Comparison of ENCODE assay signal across 32 mouse cellular contexts in the genomic region with DNA sequence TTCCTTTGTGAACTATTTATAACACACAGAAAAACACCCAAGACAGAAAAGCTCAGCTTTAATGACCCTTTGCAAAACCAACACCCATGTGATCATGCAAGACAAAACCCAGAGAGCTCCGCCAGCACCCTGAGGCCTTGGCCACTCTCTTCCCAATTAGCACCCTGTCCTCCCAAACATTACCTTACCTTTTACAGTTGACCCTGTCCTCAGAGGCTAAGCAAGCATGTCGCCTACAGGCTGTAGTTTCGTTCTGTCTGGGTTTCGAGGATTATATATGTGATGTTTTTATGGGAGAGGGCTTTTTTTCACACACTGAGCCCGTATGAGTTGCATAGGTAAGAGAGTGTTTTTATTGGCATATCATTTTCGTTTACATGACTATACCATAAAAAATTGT.
"Had no signal": no experiment of that assay in that cellular context is flagged by ENCODE, and none has a peak within 500 bp of the region (broad histone marks: within the 10 kb centered on the region; RNA-seq: fewer than 3 reads in every experiment).

No protein-coding gene starts in this region.

- H3K9me3 ChIP-seq: limb, embryonic 15.5 days; liver, embryonic 15.5 days; lung, embryonic 15.5 days; midbrain, embryonic 15.5 days had no signal

- H3K4me3 ChIP-seq: left cerebral cortex, adult 2 months; limb, embryonic 10.5 days; limb, embryonic 12.5 days; limb, embryonic 13.5 days; limb, embryonic 15.5 days; liver, embryonic 12.5 days; liver, embryonic 13.5 days; liver, embryonic 15.5 days; lung, embryonic 15.5 days; midbrain, embryonic 10.5 days; midbrain, embryonic 12.5 days; midbrain, embryonic 13.5 days; midbrain, embryonic 15.5 days; myocyte; neural tube, embryonic 12.5 days; neural tube, embryonic 13.5 days had no signal

- H3K36me3 ChIP-seq: midbrain, embryonic 15.5 days; neural tube, embryonic 12.5 days had no signal

- H3K4me2 ChIP-seq: limb, embryonic 12.5 days; limb, embryonic 13.5 days; limb, embryonic 15.5 days; liver, embryonic 11.5 days; liver, embryonic 12.5 days; liver, embryonic 13.5 days; liver, embryonic 15.5 days; lung, embryonic 14.5 days; lung, embryonic 15.5 days; midbrain, embryonic 11.5 days; midbrain, embryonic 12.5 days; midbrain, embryonic 13.5 days; midbrain, embryonic 15.5 days; neural tube, embryonic 12.5 days; neural tube, embryonic 13.5 days had no signal

- H3K27ac ChIP-seq: left cerebral cortex, adult 2 months; limb, embryonic 10.5 days; limb, embryonic 12.5 days; limb, embryonic 13.5 days; limb, embryonic 15.5 days; liver, embryonic 12.5 days; liver, embryonic 13.5 days; liver, embryonic 14.5 days; liver, embryonic 15.5 days; lung, embryonic 15.5 days; macrophage; midbrain, embryonic 10.5 days; midbrain, embryonic 12.5 days; midbrain, embryonic 13.5 days; midbrain, embryonic 15.5 days; neural tube, embryonic 12.5 days; neural tube, embryonic 13.5 days had no signal

- H3K9ac ChIP-seq: limb, embryonic 12.5 days; limb, embryonic 13.5 days; limb, embryonic 15.5 days; liver, embryonic 12.5 days; liver, embryonic 13.5 days; liver, embryonic 14.5 days; liver, embryonic 15.5 days; lung, embryonic 14.5 days; lung, embryonic 15.5 days; midbrain, embryonic 12.5 days; midbrain, embryonic 13.5 days; midbrain, embryonic 15.5 days; neural tube, embryonic 12.5 days; neural tube, embryonic 13.5 days had no signal

- H3K4me1 ChIP-seq: limb, embryonic 10.5 days; limb, embryonic 12.5 days; limb, embryonic 13.5 days; limb, embryonic 15.5 days; liver, embryonic 15.5 days; lung, embryonic 15.5 days; midbrain, embryonic 10.5 days; midbrain, embryonic 12.5 days; midbrain, embryonic 13.5 days; midbrain, embryonic 15.5 days; neural tube, embryonic 12.5 days; neural tube, embryonic 13.5 days had no signal

- DNase-seq: left cerebral cortex, postnatal 4 days; liver; liver, embryonic 13.5 days; lung, adult 18-20 months; lung, adult 2 months; lung, embryonic 14.5 days; lung, postnatal 10 days; lung, postnatal 36 days; lung, postnatal 4 days; midbrain, embryonic 14.5 days had no signal

- H3K27me3 ChIP-seq: limb, embryonic 12.5 days; limb, embryonic 13.5 days; limb, embryonic 15.5 days; liver, embryonic 12.5 days; liver, embryonic 13.5 days; liver, embryonic 15.5 days; lung, embryonic 15.5 days; megakaryocyte, embryonic 14.5 days; midbrain, embryonic 12.5 days; midbrain, embryonic 13.5 days; midbrain, embryonic 15.5 days; neural tube, embryonic 12.5 days; neural tube, embryonic 13.5 days had no signal

- ATAC-seq: liver, embryonic 12.5 days; lung, postnatal 0 days; midbrain, embryonic 13.5 days; midbrain, embryonic 15.5 days; midbrain, embryonic 16.5 days had no signal
